Mouse (Mus musculus) thymus, adult 2 months (tissue): Measurements from ENCODE around the gene Izumo4. TPM values are rescaled to one million over a fixed set of nuclear protein-coding genes. Genes with fewer than 3 reads are reported as not detected.

Source experiments
- DNase-seq: peaks from one replicate; pipeline ENCODE4 v3.0.0; 2021
- H3K27ac ChIP-seq: fragments of 200-500 bp; 2 replicates; pipeline ENCODE4 v1.5.1; 2012; ENCODE audit warnings: low read length, control low read depth; ENCODE audit not compliant: control insufficient read depth, insufficient read depth
- H3K27me3 ChIP-seq: fragments of 200-500 bp; 2 replicates; pipeline ENCODE4 v1.6.1; 2012; ENCODE audit warnings: mild to moderate bottlenecking, low read length, moderate library complexity, mixed read lengths; ENCODE audit not compliant: control insufficient read depth, insufficient read depth
- H3K36me3 ChIP-seq: fragments of 200-500 bp; 2 replicates; pipeline ENCODE4 v1.6.1; 2012; ENCODE audit warnings: mild to moderate bottlenecking, low read length, moderate library complexity; ENCODE audit not compliant: control insufficient read depth, insufficient read depth
- H3K4me1 ChIP-seq: fragments of 200-500 bp; replicated peaks from 2 replicates; pipeline ENCODE4 v1.6.1; 2012; ENCODE audit warnings: low read length; ENCODE audit not compliant: control insufficient read depth, insufficient read depth
- H3K4me3 ChIP-seq: fragments of 200-500 bp; 2 replicates; pipeline ENCODE4 v1.5.1; 2012; ENCODE audit warnings: mild to moderate bottlenecking, low read length, control low read depth, moderate library complexity; ENCODE audit not compliant: control insufficient read depth, insufficient read depth
- CTCF ChIP-seq: fragments of 200-500 bp; IDR thresholded peaks from 2 replicates; pipeline ENCODE4 v1.5.1; 2012; ENCODE audit warnings: mild to moderate bottlenecking, control low read depth, low read length, moderate library complexity, borderline replicate concordance; ENCODE audit not compliant: control insufficient read depth, poor library complexity, insufficient read depth; ENCODE audit errors: extremely low read depth
- POLR2A ChIP-seq: fragments of 200-500 bp; IDR thresholded peaks from 2 replicates; pipeline ENCODE4 v1.6.1; 2012; ENCODE audit warnings: mild to moderate bottlenecking, low read length, control low read depth, moderate library complexity; ENCODE audit not compliant: control insufficient read depth, poor library complexity, insufficient read depth; ENCODE audit errors: extremely low read depth
- WGBS: fragments of 180-500 bp; shearing (Covaris S2); methylation state at CpG from one replicate; pipeline ENCODE4 v1.1.7; 2018; 5-methylcytosine and 5-hydroxymethylcytosine counted together
- polyA plus RNA-seq: library from polyadenylated mRNA; depleted of rRNA; stranded (reverse); fragments of >200 nt; gene quantifications from 2 replicates; pipeline ENCODE4 v1.2.3, GENCODE M21; 2012

The Izumo4 gene
- polyA plus RNA-seq, 1 experiment: 66.9 TPM

GRCm38 (mm10) chr10:80678601-80679377 is 23.2 kb upstream of the Izumo4 start:
- TF ChIP-seq CTCF: no peak
- TF ChIP-seq POLR2A: no peak
- Histone ChIP-seq H3K4me1 (peaks cover 74% of the 10 kb centered on the region), H3K4me3 (peak overlapping the region; percentile 15), H3K36me3 (no peaks in the 10 kb centered on the region), H3K27ac (peak overlapping the region; percentile 97), H3K27me3 (no peaks in the 10 kb centered on the region)
- WGBS: 18% methylated on average over 10 of the region's 10 CpGs
- DNase-seq: no peak

- Histone ChIP-seq H3K4me1 (peaks cover 71% of the 10 kb centered on the region), H3K4me3 (no peak overlapping the region), H3K27me3 (no peaks in the 10 kb centered on the region), H3K36me3 (no peaks in the 10 kb centered on the region; the same call in 1 of the 2 replicates), H3K27ac (peak overlapping the region; percentile 97)
- WGBS: 55% methylated on average over 9 of the region's 9 CpGs
- no peak for DNase-seq
- no peak for TF ChIP-seq CTCF
- no peak for TF ChIP-seq POLR2A
Measured at GRCm38 (mm10) chr10:80679556-80680259, 22.3 kb upstream of the Izumo4 start.

- peak overlapping the region; percentile 6; the same call in 1 of the 2 replicates for H3K27ac ChIP-seq
- 66% methylated on average over 2 of the region's 2 CpGs for WGBS
- peaks cover 67% of the 10 kb centered on the region for H3K4me1 ChIP-seq
- DNase-seq: no peak
- no peak overlapping the region for H3K4me3 ChIP-seq
- H3K36me3 ChIP-seq: peaks cover 5% of the 10 kb centered on the region
- no peaks in the 10 kb centered on the region for H3K27me3 ChIP-seq
- no peak for TF ChIP-seq CTCF
Measured at GRCm38 (mm10) chr10:80680260-80680696, 21.7 kb upstream of the Izumo4 start.

GRCm38 (mm10) chr10:80682003-80682402 is 20.0 kb upstream of the Izumo4 start:
- DNase-seq: peak; percentile 42
- WGBS: 34% methylated on average over 6 of the region's 6 CpGs
- peaks cover 64% of the 10 kb centered on the region for H3K4me1 ChIP-seq
- H3K27ac ChIP-seq: peak overlapping the region; percentile 94
- H3K27me3 ChIP-seq: no peaks in the 10 kb centered on the region
- TF ChIP-seq CTCF: no peak
- no peak for TF ChIP-seq POLR2A
- no peak overlapping the region for H3K4me3 ChIP-seq
- peaks cover 23% of the 10 kb centered on the region for H3K36me3 ChIP-seq

GRCm38 (mm10) chr10:80683647-80684046 is 18.3 kb upstream of the Izumo4 start:
- Histone ChIP-seq H3K27me3 (no peaks in the 10 kb centered on the region), H3K4me1 (peaks cover 49% of the 10 kb centered on the region), H3K27ac (no peak overlapping the region), H3K36me3 (peaks cover 32% of the 10 kb centered on the region), H3K4me3 (no peak overlapping the region)
- WGBS: 92% methylated on average over 1 of the region's 1 CpGs
- TF ChIP-seq CTCF (no peak), POLR2A (no peak)
- DNase-seq: no peak

- 46% methylated on average over 6 of the region's 6 CpGs for WGBS
- Histone ChIP-seq H3K27me3 (no peaks in the 10 kb centered on the region), H3K4me1 (peaks cover 44% of the 10 kb centered on the region), H3K27ac (no peak overlapping the region), H3K4me3 (no peak overlapping the region), H3K36me3 (peaks cover 37% of the 10 kb centered on the region)
- TF ChIP-seq CTCF (peak; percentile 89), POLR2A (no peak)
- peak; percentile 88 for DNase-seq
Measured at GRCm38 (mm10) chr10:80684214-80684613, 17.8 kb upstream of the Izumo4 start.

GRCm38 (mm10) chr10:80684984-80685383 is 17.0 kb upstream of the Izumo4 start:
- 94% methylated on average over 4 of the region's 4 CpGs for WGBS
- Histone ChIP-seq H3K27ac (no peak overlapping the region), H3K4me1 (peaks cover 36% of the 10 kb centered on the region), H3K36me3 (peaks cover 45% of the 10 kb centered on the region), H3K4me3 (no peak overlapping the region), H3K27me3 (no peaks in the 10 kb centered on the region)
- no peak for DNase-seq
- TF ChIP-seq CTCF: no peak
- TF ChIP-seq POLR2A: no peak
